Mouse (Mus musculus): ENCODE results near the gene Gm47955. TPM values are rescaled to one million over a fixed set of nuclear protein-coding genes. Genes with fewer than 3 reads are reported as not detected.

Gene Gm47955
- total RNA-seq (2023): not detected

DNA sequence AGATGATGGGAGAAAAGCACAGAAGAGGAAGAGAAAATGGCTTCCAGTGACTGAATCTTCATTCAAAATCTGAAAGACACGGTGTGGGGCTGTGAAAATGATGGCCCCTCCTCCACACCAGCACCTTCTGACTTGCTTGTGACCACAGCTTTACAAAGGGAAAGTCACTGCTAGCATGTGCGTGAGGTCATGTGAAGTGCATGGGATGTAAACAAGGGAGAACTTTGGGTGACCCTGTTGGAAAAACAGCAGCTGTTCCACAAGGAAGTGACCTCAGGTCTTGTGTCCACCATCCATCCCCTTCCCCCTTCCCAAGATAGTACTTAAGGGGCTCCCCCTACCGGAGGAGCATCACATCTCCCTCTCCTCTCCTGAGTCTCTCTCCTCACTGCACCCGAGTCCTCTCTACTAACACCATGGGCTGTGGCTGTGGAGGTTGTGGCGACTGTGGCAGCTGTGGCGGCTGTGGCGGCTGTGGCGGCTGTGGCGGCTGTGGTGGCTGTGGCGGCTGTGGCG lies at the start of gene Gm47955:
Gm47955 (plus strand) TSS at position 417 of the 516 bp plus-strand sequence.

DNA sequence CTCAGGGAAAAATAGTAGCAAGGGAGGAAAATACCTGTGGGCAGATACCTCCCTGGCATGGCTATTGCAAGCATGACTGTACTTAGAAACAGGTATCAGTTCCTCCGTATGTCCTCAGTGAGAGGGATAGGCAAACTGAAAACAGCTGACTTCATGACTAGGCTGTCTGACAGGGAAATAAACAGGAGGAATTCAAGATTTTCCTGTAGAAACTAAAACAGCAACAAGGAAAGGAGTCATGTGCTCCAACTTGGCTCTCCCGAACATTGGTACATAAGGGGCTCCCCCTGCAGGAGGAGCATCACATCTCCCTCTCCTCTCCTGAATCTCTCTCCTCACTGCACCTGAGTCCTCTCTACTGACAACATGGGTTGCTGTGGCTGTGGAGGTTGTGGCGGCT lies 47.1 kb upstream of the Gm47955 start, which contains the start of gene A030005L19Rik:
A030005L19Rik (plus strand) TSS at position 301 of the 400 bp plus-strand sequence.

GRCm38 (mm10) chr1:82924650-82925049 lies 35.4 kb upstream of the Gm47955 start, which contains the start of gene A030014E15Rik:
A030014E15Rik (plus strand) TSS chr1:82924917.

DNA sequence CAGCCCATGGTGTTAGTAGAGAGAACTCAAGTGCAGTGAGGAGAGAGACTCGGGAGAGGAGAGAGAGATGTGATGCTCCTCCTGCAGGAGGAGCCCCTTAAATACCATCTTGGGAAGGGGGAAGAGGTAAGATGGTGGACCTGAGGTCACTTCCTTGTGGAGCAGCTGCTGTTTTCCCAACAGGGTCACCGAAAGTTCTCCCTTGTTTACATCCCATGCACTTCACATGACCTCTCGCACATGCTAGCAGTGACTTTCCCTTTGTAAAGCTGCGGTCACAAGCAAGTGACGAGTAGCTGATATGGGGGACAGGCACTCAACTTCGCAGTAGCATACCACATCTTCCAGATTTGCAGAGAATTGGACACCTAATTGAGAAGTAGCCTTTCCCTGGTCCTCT lies 28.8 kb upstream of the Gm47955 start, which contains the start of gene Gm6217:
Gm6217 (minus strand) TSS at position 74 of the 400 bp plus-strand sequence.

DNA sequence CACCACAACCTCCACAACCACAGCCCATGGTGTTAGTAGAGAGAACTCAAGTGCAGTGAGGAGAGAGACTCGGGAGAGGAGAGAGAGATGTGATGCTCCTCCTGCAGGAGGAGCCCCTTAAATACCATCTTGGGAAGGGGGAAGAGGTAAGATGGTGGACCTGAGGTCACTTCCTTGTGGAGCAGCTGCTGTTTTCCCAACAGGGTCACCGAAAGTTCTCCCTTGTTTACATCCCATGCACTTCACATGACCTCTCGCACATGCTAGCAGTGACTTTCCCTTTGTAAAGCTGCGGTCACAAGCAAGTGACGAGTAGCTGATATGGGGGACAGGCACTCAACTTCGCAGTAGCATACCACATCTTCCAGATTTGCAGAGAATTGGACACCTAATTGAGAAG lies 16.8 kb upstream of the Gm47955 start, which contains the start of gene A030003K21Rik:
A030003K21Rik (minus strand) TSS at position 94 of the 400 bp plus-strand sequence.

GRCm38 (mm10) chr1:82955913-82956312 lies 4.2 kb upstream of the Gm47955 start, which contains the start of gene Gm7544:
Gm7544 (minus strand) TSS chr1:82956013.

GRCm38 (mm10) chr1:83000306-83000705 lies 40.2 kb downstream of the Gm47955 start, which contains the start of gene Gm47959:
Gm47959 (plus strand) TSS chr1:83000548.

Other genes with a start within 250 kb of the Gm47955 start
- 93.6 TPM for gene Mff, start 235.4 kb upstream of the Gm47955 start, total RNA-seq (2023)
- gene Tm4sf20, start 191.8 kb upstream of the Gm47955 start, total RNA-seq (2023): not detected
- gene Gm47791, start 189.0 kb upstream of the Gm47955 start, total RNA-seq (2023): not detected
- 102 TPM for gene Agfg1, start 120.8 kb upstream of the Gm47955 start, total RNA-seq (2023)
- 5.9 TPM for gene A030005L19Rik, start 47.0 kb upstream of the Gm47955 start, total RNA-seq (2023)
- gene A030014E15Rik, start 35.4 kb upstream of the Gm47955 start, total RNA-seq (2023): 0.77 TPM
- not detected for gene Gm6217, start 28.9 kb upstream of the Gm47955 start, total RNA-seq (2023)
- not detected for gene A030003K21Rik, start 16.9 kb upstream of the Gm47955 start, total RNA-seq (2023)
- gene Gm7544, start 4.3 kb upstream of the Gm47955 start, total RNA-seq (2023): not detected
- not detected for gene Gm47959, start 40.3 kb downstream of the Gm47955 start, total RNA-seq (2023)
- not detected for gene Slc19a3, start 78.2 kb downstream of the Gm47955 start, total RNA-seq (2023)
- gene Krtap28-10, start 82.2 kb downstream of the Gm47955 start, total RNA-seq (2023): not detected
- gene Gm47969, start 84.6 kb downstream of the Gm47955 start, total RNA-seq (2023): not detected
- not detected for gene A030005K14Rik, start 99.1 kb downstream of the Gm47955 start, total RNA-seq (2023)
- gene Krtap28-13, start 100.6 kb downstream of the Gm47955 start, total RNA-seq (2023): not detected
- gene Ccl20, start 156.5 kb downstream of the Gm47955 start, total RNA-seq (2023): not detected
- not detected for gene Daw1, start 199.5 kb downstream of the Gm47955 start, total RNA-seq (2023)